Mouse (Mus musculus) C2C12 (cell line): ENCODE results near the gene Wasl.

ENCODE experiments used
- CEBPB ChIP-seq: IDR thresholded peaks from one replicate; pipeline ENCODE4 v1.6.1; 2011; ENCODE audit warnings: low read depth, mild to moderate bottlenecking, control low read depth, moderate library complexity
- CTCF ChIP-seq: IDR thresholded peaks from one replicate; pipeline ENCODE4 v1.5.1; 2011; ENCODE audit not compliant: control insufficient read depth, insufficient read depth, insufficient read length
- FOSL1 ChIP-seq: IDR thresholded peaks from one replicate; pipeline ENCODE4 v1.8.0; 2011; ENCODE audit warnings: mild to moderate bottlenecking, low read length; ENCODE audit not compliant: poor library complexity, insufficient read depth, severe bottlenecking
- MAX ChIP-seq: IDR thresholded peaks from one replicate; pipeline ENCODE4 v1.6.1; 2011; ENCODE audit warnings: mild to moderate bottlenecking, control low read depth
- MYOD1 ChIP-seq: IDR thresholded peaks from one replicate; pipeline ENCODE4 v1.6.1; 2011; ENCODE audit warnings: low read depth; ENCODE audit not compliant: control insufficient read depth, insufficient read length
- USF1 ChIP-seq: IDR thresholded peaks from one replicate; pipeline ENCODE4 v1.6.1; 2011; ENCODE audit warnings: low read depth, mild to moderate bottlenecking, control low read depth, moderate library complexity

DNA sequence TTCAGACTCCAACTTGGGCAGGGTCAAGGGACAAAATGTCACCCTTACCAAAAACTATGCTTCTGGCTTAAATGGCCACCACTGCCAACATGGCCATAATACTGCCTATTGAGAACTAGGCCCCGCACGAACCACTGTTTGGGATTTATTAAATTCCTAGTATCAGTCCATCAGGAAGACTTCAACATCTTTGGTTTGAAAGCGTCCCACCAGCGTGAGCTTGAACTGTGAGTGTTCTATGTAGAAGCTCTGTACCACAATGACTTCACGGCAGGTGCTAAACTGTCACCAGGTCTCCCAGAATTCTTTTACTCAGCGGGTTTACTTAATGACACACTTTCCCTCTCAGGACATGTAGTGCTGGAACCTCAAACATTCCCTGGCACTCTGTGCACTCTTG is 51.5 kb downstream of the Wasl start:
- TF ChIP-seq CTCF (no peak), USF1 (no peak), MAX (no peak), CEBPB (no peak), MYOD1 (no peak), FOSL1 (no peak)
